ENCODE assay signal across 35 mouse cellular contexts in genomic region chr2:134956436-134956835, GRCm38 (mm10).
"Had no signal": no experiment of that assay in that cellular context is flagged by ENCODE, and none has a peak within 500 bp of the region (broad histone marks: within the 10 kb centered on the region; RNA-seq: fewer than 3 reads in every experiment).

No protein-coding gene starts in this region.

- H3K27me3 ChIP-seq: heart, embryonic 12.5 days; heart, embryonic 13.5 days; heart, embryonic 15.5 days; hindbrain, embryonic 12.5 days; hindbrain, embryonic 13.5 days; hindbrain, embryonic 15.5 days; intestine, embryonic 15.5 days; kidney, embryonic 15.5 days had no signal

- H3K27ac ChIP-seq: heart, embryonic 10.5 days; heart, embryonic 13.5 days; heart, embryonic 15.5 days; hindbrain, embryonic 10.5 days; hindbrain, embryonic 12.5 days; hindbrain, embryonic 13.5 days; hindbrain, embryonic 14.5 days; hindbrain, embryonic 15.5 days; hindbrain, postnatal 0 days; intestine, embryonic 15.5 days; kidney, embryonic 15.5 days; kidney, postnatal 0 days; layer of hippocampus, adult 2 months had no signal

- H3K4me2 ChIP-seq: heart, embryonic 11.5 days; heart, embryonic 12.5 days; heart, embryonic 13.5 days; heart, embryonic 15.5 days; hindbrain, embryonic 12.5 days; hindbrain, embryonic 13.5 days; hindbrain, embryonic 14.5 days; hindbrain, embryonic 15.5 days; intestine, embryonic 15.5 days; kidney, embryonic 15.5 days had no signal

- H3K9ac ChIP-seq: heart, embryonic 12.5 days; heart, embryonic 13.5 days; heart, embryonic 15.5 days; hindbrain, embryonic 12.5 days; hindbrain, embryonic 13.5 days; hindbrain, embryonic 14.5 days; hindbrain, embryonic 15.5 days; intestine, embryonic 15.5 days; kidney, embryonic 15.5 days had no signal

- H3K9me3 ChIP-seq: heart, embryonic 10.5 days; heart, embryonic 12.5 days; heart, embryonic 13.5 days; heart, embryonic 15.5 days; hindbrain, embryonic 10.5 days; hindbrain, embryonic 12.5 days; hindbrain, embryonic 13.5 days; hindbrain, embryonic 15.5 days; intestine, embryonic 15.5 days; kidney, embryonic 15.5 days had no signal

- H3K36me3 ChIP-seq: heart, embryonic 10.5 days; heart, embryonic 12.5 days; heart, embryonic 13.5 days; heart, embryonic 15.5 days; hindbrain, embryonic 10.5 days; hindbrain, embryonic 12.5 days; hindbrain, embryonic 13.5 days; hindbrain, embryonic 15.5 days; intestine, embryonic 15.5 days; kidney, embryonic 15.5 days had no signal

- H3K4me1 ChIP-seq: heart, embryonic 10.5 days; hindbrain, embryonic 10.5 days; hindbrain, embryonic 12.5 days; hindbrain, embryonic 13.5 days; hindbrain, embryonic 15.5 days; intestine, embryonic 15.5 days had no signal

- H3K4me3 ChIP-seq: heart, embryonic 10.5 days; heart, embryonic 12.5 days; heart, embryonic 13.5 days; heart, embryonic 15.5 days; hindbrain, embryonic 10.5 days; hindbrain, embryonic 12.5 days; hindbrain, embryonic 13.5 days; hindbrain, embryonic 15.5 days; intestine, embryonic 15.5 days; kidney, embryonic 15.5 days; layer of hippocampus, adult 2 months had no signal

- DNase-seq: heart, postnatal 10 days; heart, postnatal 14 days; heart, postnatal 36 days; heart, postnatal 4 days; kidney, adult 11 months; kidney, adult 18-20 months; kidney, adult 2 months; kidney, adult 8-10 months; kidney, adult 9 months; kidney, postnatal 10 days; kidney, postnatal 14 days; kidney, postnatal 25 days; kidney, postnatal 36 days; kidney, postnatal 4 days; layer of hippocampus, adult 9-11 months; layer of hippocampus, postnatal 36 days had no signal

- ATAC-seq: hindbrain, embryonic 16.5 days; hindbrain, postnatal 0 days; inflammation-experienced regulatory T-cells, adult 6 months; intestine, embryonic 15.5 days; intestine, embryonic 16.5 days; intestine, postnatal 0 days had no signal
